Mouse (Mus musculus) MEL (cell line): ENCODE data around the gene Ctrb1. TPM values are rescaled to one million over a fixed set of nuclear protein-coding genes. Genes with fewer than 3 reads are reported as not detected.

Experiments used
- DNase-seq: peaks from one replicate; pipeline ENCODE4 v3.0.0; 2011; ENCODE audit warnings: low read depth, low spot score
- H3K27ac ChIP-seq: 2 replicates; pipeline ENCODE4 v1.5.1; 2012; ENCODE audit warnings: low read depth, mild to moderate bottlenecking, control low read depth, low read length, moderate library complexity; ENCODE audit not compliant: control insufficient read depth
- H3K27me3 ChIP-seq, 2 experiments: fragments of 150-350 bp in 1 of 2; sonication (generic) in 1 of 2; 2 replicates each; pipeline ENCODE4 v1.6.1; 2012; ENCODE audit warnings: low read length in 2 of 2, mild to moderate bottlenecking in 2 of 2, improper control_type of control experiment in 1 of 2, moderate library complexity in 1 of 2; ENCODE audit not compliant: insufficient read depth in 2 of 2, control insufficient read depth in 1 of 2
- H3K36me3 ChIP-seq, 2 experiments: 2 replicates each; pipeline ENCODE4 v1.6.1; 2012 to 2014; ENCODE audit warnings: low read length in 2 of 2, improper control_type of control experiment in 1 of 2, inconsistent platforms in 1 of 2, mild to moderate bottlenecking in 1 of 2; ENCODE audit not compliant: insufficient read depth in 2 of 2, control insufficient read depth in 1 of 2
- H3K4me1 ChIP-seq, 2 experiments: fragments of 150-350 bp in 1 of 2; sonication (generic) in 1 of 2; 2 replicates each; pipeline ENCODE4 v1.6.1; 2012; ENCODE audit warnings: low read length in 2 of 2, improper control_type of control experiment in 1 of 2, mild to moderate bottlenecking in 1 of 2; ENCODE audit not compliant: insufficient read depth in 2 of 2, control insufficient read depth in 1 of 2
- H3K4me3 ChIP-seq, 2 experiments: fragments of 150-350 bp in 1 of 2; sonication (generic) in 1 of 2; 2 replicates each; pipeline ENCODE4 v1.5.1; 2012; ENCODE audit warnings: low read depth in 2 of 2, low read length in 2 of 2, mild to moderate bottlenecking in 2 of 2, moderate library complexity in 2 of 2, control low read depth in 1 of 2, improper control_type of control experiment in 1 of 2; ENCODE audit not compliant: control insufficient read depth in 1 of 2, insufficient read depth in 1 of 2
- H3K79me2 ChIP-seq: 2 replicates; pipeline ENCODE4 v1.6.1; 2012; ENCODE audit warnings: mild to moderate bottlenecking, low read length, moderate library complexity; ENCODE audit not compliant: control insufficient read depth, poor library complexity, insufficient read depth
- H3K9ac ChIP-seq: 2 replicates; pipeline ENCODE4 v1.6.1; 2012; ENCODE audit warnings: low read depth, mild to moderate bottlenecking, control low read depth, low read length, moderate library complexity; ENCODE audit not compliant: control insufficient read depth, poor library complexity, severe bottlenecking
- H3K9me3 ChIP-seq: fragments of 150-350 bp; sonication (generic); replicated peaks from 2 replicates; pipeline ENCODE4 v1.6.1; 2012; ENCODE audit warnings: mild to moderate bottlenecking, low read length, improper control_type of control experiment, moderate library complexity; ENCODE audit not compliant: insufficient read depth
- BHLHE40 ChIP-seq: IDR thresholded peaks from 2 replicates; pipeline ENCODE4 v1.6.1; 2012; ENCODE audit warnings: low read depth, mild to moderate bottlenecking, inconsistent platforms, low read length, improper control_type of control experiment, borderline replicate concordance
- CHD2 ChIP-seq: IDR thresholded peaks from 2 replicates; pipeline ENCODE4 v1.6.1; 2011; ENCODE audit warnings: low read length, improper control_type of control experiment
- CTCF ChIP-seq, 3 experiments: IDR thresholded peaks in 2 of 3; conservative IDR thresholded peaks in 1 of 3; 2 replicates each; pipeline ENCODE4 v1.5.1; 2011 to 2012; ENCODE audit warnings: low read length in 3 of 3, low read depth in 2 of 3, mild to moderate bottlenecking in 2 of 3, improper control_type of control experiment in 1 of 3, inconsistent platforms in 1 of 3, mixed read lengths in 1 of 3, moderate library complexity in 1 of 3; ENCODE audit not compliant: control insufficient read depth in 1 of 3, insufficient read depth in 1 of 3, poor library complexity in 1 of 3, severe bottlenecking in 1 of 3
- EP300 ChIP-seq, 2 experiments: IDR thresholded peaks; 2 replicates each; pipeline ENCODE4 v1.6.1; 2011; ENCODE audit warnings: improper control_type of control experiment in 2 of 2, low read length in 2 of 2, low read depth in 1 of 2, mild to moderate bottlenecking in 1 of 2
- JUND ChIP-seq: IDR thresholded peaks from 2 replicates; pipeline ENCODE4 v1.6.1; 2011; ENCODE audit warnings: low read depth, mild to moderate bottlenecking, improper control_type of control experiment, low read length
- KAT2A ChIP-seq: conservative IDR thresholded peaks from 2 replicates; pipeline ENCODE4 v1.6.1; 2012; ENCODE audit warnings: low read depth, low read length, improper control_type of control experiment, inconsistent platforms
- MAFK ChIP-seq: IDR thresholded peaks from 2 replicates; pipeline ENCODE4 v1.6.1; 2011; ENCODE audit warnings: low read depth, mild to moderate bottlenecking, low read length, improper control_type of control experiment, borderline replicate concordance
- MAX ChIP-seq: IDR thresholded peaks from 2 replicates; pipeline ENCODE4 v1.6.1; 2011; ENCODE audit warnings: low read length, improper control_type of control experiment
- MAZ ChIP-seq: IDR thresholded peaks from 2 replicates; pipeline ENCODE4 v1.6.1; 2012; ENCODE audit warnings: low read depth, mild to moderate bottlenecking, inconsistent platforms, low read length, improper control_type of control experiment
- MEF2A ChIP-seq: IDR thresholded peaks from 2 replicates; pipeline ENCODE4 v1.6.1; 2014; ENCODE audit warnings: low read depth, mild to moderate bottlenecking, inconsistent platforms, low read length, improper control_type of control experiment; ENCODE audit not compliant: poor library complexity, insufficient replicate concordance, severe bottlenecking; ENCODE audit errors: extremely low read depth
- MXI1 ChIP-seq: IDR thresholded peaks from 2 replicates; pipeline ENCODE4 v1.6.1; 2011; ENCODE audit warnings: mild to moderate bottlenecking, low read depth, low read length, improper control_type of control experiment
- NRF1 ChIP-seq: IDR thresholded peaks from 2 replicates; pipeline ENCODE4 v1.6.1; 2014; ENCODE audit warnings: low read depth, mild to moderate bottlenecking, inconsistent platforms, low read length, improper control_type of control experiment, moderate library complexity; ENCODE audit not compliant: poor library complexity, insufficient read depth, severe bottlenecking
- POLR2A ChIP-seq, 2 experiments: IDR thresholded peaks; 2 replicates each; pipeline ENCODE4 v1.6.1; 2011 to 2012; ENCODE audit warnings: low read length in 2 of 2, mild to moderate bottlenecking in 2 of 2, control low read depth in 1 of 2, improper control_type of control experiment in 1 of 2, low read depth in 1 of 2, moderate library complexity in 1 of 2; ENCODE audit not compliant: control insufficient read depth in 1 of 2, insufficient read depth in 1 of 2, poor library complexity in 1 of 2
- POLR2AphosphoS2 ChIP-seq: IDR thresholded peaks from 2 replicates; pipeline ENCODE4 v1.6.1; 2011; ENCODE audit warnings: low read length, improper control_type of control experiment
- POLR2AphosphoS5 ChIP-seq: IDR thresholded peaks from 2 replicates; pipeline ENCODE4 v1.6.1; 2012; ENCODE audit warnings: low read depth, borderline replicate concordance, mild to moderate bottlenecking, inconsistent platforms, low read length, moderate library complexity, mixed read lengths
- RAD21 ChIP-seq: IDR thresholded peaks from 2 replicates; pipeline ENCODE4 v1.6.1; 2011; ENCODE audit warnings: mild to moderate bottlenecking, low read depth, low read length, improper control_type of control experiment
- RCOR1 ChIP-seq: IDR thresholded peaks from 2 replicates; pipeline ENCODE4 v1.6.1; 2012; ENCODE audit warnings: low read depth, mild to moderate bottlenecking, inconsistent platforms, low read length, improper control_type of control experiment
- SMC3 ChIP-seq: IDR thresholded peaks from 2 replicates; pipeline ENCODE4 v1.6.1; 2011; ENCODE audit warnings: low read depth, low read length, improper control_type of control experiment
- TAL1 ChIP-seq: IDR thresholded peaks from 2 replicates; pipeline ENCODE4 v1.6.1; 2012; ENCODE audit warnings: mild to moderate bottlenecking, inconsistent platforms, low read length, moderate library complexity, mixed read lengths
- TBP ChIP-seq: IDR thresholded peaks from 2 replicates; pipeline ENCODE4 v1.8.0; 2011; ENCODE audit warnings: low read depth, low read length, improper control_type of control experiment
- TCF12 ChIP-seq: IDR thresholded peaks from 2 replicates; pipeline ENCODE4 v1.6.1; 2014; ENCODE audit warnings: low read depth, mild to moderate bottlenecking, inconsistent platforms, low read length, improper control_type of control experiment, moderate library complexity
- USF1 ChIP-seq: IDR thresholded peaks from 2 replicates; pipeline ENCODE4 v1.6.1; 2014; ENCODE audit warnings: low read depth, mild to moderate bottlenecking, inconsistent platforms, low read length, improper control_type of control experiment, moderate library complexity
- USF2 ChIP-seq, 2 experiments: IDR thresholded peaks; 2 replicates each; pipeline ENCODE4 v1.6.1; 2011 to 2012; ENCODE audit warnings: improper control_type of control experiment in 2 of 2, low read length in 2 of 2, borderline replicate concordance in 1 of 2, inconsistent platforms in 1 of 2, low read depth in 1 of 2, mild to moderate bottlenecking in 1 of 2; ENCODE audit not compliant: insufficient read depth in 1 of 2
- polyA plus RNA-seq, 2 experiments: library from polyadenylated mRNA; stranded (reverse) in 1 of 2; unstranded in 1 of 2; fragments of >175 nt in 1 of 2; fragments of >200 nt in 1 of 2; gene quantifications; 2 replicates each; pipeline versions ENCODE4 v1.2.1 to v1.2.4; 2012; ENCODE audit warnings: low replicate concordance in 2 of 2, low read depth in 1 of 2; ENCODE audit not compliant: insufficient read length in 2 of 2, insufficient read depth in 1 of 2, missing spikeins in 1 of 2
- total RNA-seq: library from RNA; depleted of rRNA; stranded (reverse); fragments of 300-350 nt; gene quantifications from 2 replicates; pipeline ENCODE4 v1.2.3, GENCODE M21; 2012

The Ctrb1 gene
- total and polyA plus RNA-seq, 3 experiments, result not detected

DNA sequence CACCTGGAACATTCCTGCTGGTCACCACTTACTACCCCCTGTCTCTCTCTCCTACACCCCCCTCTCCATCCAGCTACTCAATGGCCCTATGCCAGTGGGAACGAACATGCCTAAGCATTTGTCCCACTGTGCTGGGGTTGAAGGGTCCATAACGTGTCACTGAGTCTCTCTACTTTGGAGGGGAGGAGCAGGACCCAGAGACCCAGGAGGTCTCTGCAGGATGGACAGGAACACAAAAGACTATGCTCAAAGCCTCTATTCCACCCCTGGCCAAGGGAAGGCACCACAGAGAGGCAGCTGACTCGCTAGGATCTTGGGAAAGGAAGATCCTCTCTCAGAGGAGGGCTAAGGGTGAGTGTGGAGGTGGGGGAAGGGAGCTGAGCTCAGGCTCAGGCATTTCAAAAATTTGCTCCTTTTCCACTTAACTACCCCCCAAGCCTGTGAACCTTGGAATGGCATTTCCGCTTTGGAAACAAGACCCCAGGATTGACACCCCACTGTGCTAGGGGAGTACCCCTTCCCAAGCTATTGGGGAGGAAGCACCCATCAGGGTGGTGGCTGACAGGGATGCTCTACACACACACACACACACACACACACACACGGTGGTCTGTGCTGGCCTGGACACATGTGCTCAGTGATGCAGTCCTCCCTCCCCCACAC is 42.9 kb upstream of the Ctrb1 start:
- H3K27ac ChIP-seq, result no peak overlapping the region
- H3K9ac ChIP-seq, result no peak overlapping the region
- H3K9me3 ChIP-seq, result no peaks in the 10 kb centered on the region
- no peak for DNase-seq
- H3K4me3 ChIP-seq, result no peak overlapping the region
- no peak for TF ChIP-seq RAD21
- TF ChIP-seq POLR2AphosphoS5, result peak; percentile 35; the same call in 1 of the 2 replicates
- TF ChIP-seq TCF12, result no peak
- no peaks in the 10 kb centered on the region for H3K27me3 ChIP-seq
- no peaks in the 10 kb centered on the region for H3K79me2 ChIP-seq
- peaks cover 2 to 4% of the 10 kb centered on the region in 2 experiments; a peak in 1 of 4 replicates for H3K4me1 ChIP-seq
- no peaks in the 10 kb centered on the region for H3K36me3 ChIP-seq

- H3K36me3 ChIP-seq, result no peaks in the 10 kb centered on the region
- H3K9me3 ChIP-seq, result no peaks in the 10 kb centered on the region
- H3K27ac ChIP-seq, result no peak overlapping the region
- no peaks in the 10 kb centered on the region for H3K27me3 ChIP-seq
- H3K4me1 ChIP-seq, result peaks cover 2 to 4% of the 10 kb centered on the region in 2 experiments; a peak in 1 of 4 replicates
- no peaks in the 10 kb centered on the region for H3K79me2 ChIP-seq
- H3K4me3 ChIP-seq, result peak overlapping the region; percentile 56 to 85
- 0 out of 2 replicates have a peak, but pooled peaks have one; percentile 1 for TF ChIP-seq MAZ
- TF ChIP-seq BHLHE40, result no peak
- TF ChIP-seq, all 39 proteins: peak for 1
- H3K9ac ChIP-seq, result peak overlapping the region; percentile 51
- no peak for DNase-seq
Measured at GRCm38 (mm10) chr8:111732406-111733085, 41.7 kb upstream of the Ctrb1 start.

DNA sequence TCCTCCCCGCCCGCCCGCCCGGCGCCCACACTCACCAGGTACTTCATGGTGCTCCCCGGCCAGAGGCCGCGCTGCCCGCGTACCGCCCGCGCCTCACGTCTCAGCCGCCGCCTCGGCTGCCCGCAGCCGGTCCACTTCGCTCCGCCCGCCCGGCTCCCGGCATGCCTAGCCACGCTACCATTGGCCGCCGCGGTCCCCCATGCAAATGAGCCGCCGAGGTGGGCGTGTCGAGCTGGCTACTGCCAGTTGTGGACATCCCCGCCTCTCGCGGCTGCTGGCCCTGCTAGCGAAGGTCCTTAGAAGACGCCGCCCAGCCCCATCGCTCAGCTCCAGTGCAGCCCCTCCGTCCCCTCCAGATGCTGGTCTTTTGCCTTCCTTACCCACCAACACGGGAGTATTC is 41.2 kb upstream of the Ctrb1 start:
- Histone ChIP-seq H3K36me3 (no peaks in the 10 kb centered on the region), H3K9ac (peak overlapping the region; percentile 51), H3K9me3 (no peaks in the 10 kb centered on the region), H3K27me3 (no peaks in the 10 kb centered on the region), H3K4me3 (peak overlapping the region; percentile 56 to 85), H3K4me1 (peaks cover 2 to 4% of the 10 kb centered on the region in 2 experiments; a peak in 1 of 4 replicates), H3K79me2 (no peaks in the 10 kb centered on the region), H3K27ac (no peak overlapping the region)
- peak; percentile 93 for DNase-seq
- TF ChIP-seq POLR2A (IDR thresholded peaks at IDR 0.05; ENCODE audit: control insufficient read depth in 1 of 2, insufficient read depth in 1 of 2, low read depth in 1 of 2, low read length in 2 of 2, poor library complexity in 1 of 2) (peak in 1 of 2 experiments; percentile 37; a peak in 1 of 4 replicates), CTCF (IDR thresholded peaks at IDR 0.05 in 2 of 3, conservative IDR thresholded peaks at IDR 0.05 in 1 of 3; ENCODE audit: control insufficient read depth in 1 of 3, insufficient read depth in 1 of 3, low read depth in 2 of 3, low read length in 3 of 3, poor library complexity in 1 of 3, severe bottlenecking in 1 of 3) (no peak), POLR2AphosphoS5 (no peak), NRF1 (no peak), TBP (no peak), MEF2A (no peak), MXI1 (peak; percentile 33; the same call in 1 of the 2 replicates), USF2 (IDR thresholded peaks at IDR 0.05; ENCODE audit: borderline replicate concordance in 1 of 2, insufficient read depth in 1 of 2, low read depth in 1 of 2, low read length in 2 of 2) (no peak), KAT2A (no peak), TAL1 (no peak), MAZ (0 out of 2 replicates have a peak, but pooled peaks have one; percentile 20), MAFK (no peak), SMC3 (no peak), RCOR1 (no peak), MAX (no peak), EP300 (IDR thresholded peaks at IDR 0.05; ENCODE audit: low read depth in 1 of 2, low read length in 2 of 2) (no peak), TCF12 (no peak), USF1 (no peak), CHD2 (no peak), JUND (no peak), POLR2AphosphoS2 (no peak)
